Mouse (Mus musculus) lung, adult 2 months (tissue): Measurements from ENCODE around the gene Actb. TPM values are rescaled to one million over a fixed set of nuclear protein-coding genes. Genes with fewer than 3 reads are reported as not detected.
A peak's percentile ranks its signal among the peaks of the same experiment; 100 is the strongest.

Source experiments
- DNase-seq: peaks from one replicate; pipeline ENCODE4 v3.0.0; 2022
- H3K4me1 ChIP-seq: fragments of 200-500 bp; 2 replicates; pipeline ENCODE4 v1.6.1; 2011; ENCODE audit warnings: low read length; ENCODE audit not compliant: control insufficient read depth, insufficient read depth
- H3K4me3 ChIP-seq: fragments of 200-500 bp; replicated peaks from 2 replicates; pipeline ENCODE3; 2011; ENCODE audit warnings: low read depth, mild to moderate bottlenecking, control low read depth, low read length; ENCODE audit errors: extremely low read depth
- CTCF ChIP-seq: fragments of 200-500 bp; IDR thresholded peaks from 2 replicates; pipeline ENCODE4 v1.5.1; 2011; ENCODE audit warnings: mild to moderate bottlenecking, low read length, control low read depth; ENCODE audit not compliant: insufficient read depth
- POLR2A ChIP-seq: fragments of 200-500 bp; IDR thresholded peaks from 2 replicates; pipeline ENCODE4 v1.6.1; 2011; ENCODE audit warnings: low read depth, mild to moderate bottlenecking, control low read depth, low read length, borderline replicate concordance; ENCODE audit errors: extremely low read depth
- WGBS: fragments of 180-500 bp; shearing (Covaris S2); methylation state at CpG from one replicate; pipeline ENCODE4 v1.1.7; 2018; 5-methylcytosine and 5-hydroxymethylcytosine counted together
- polyA plus RNA-seq: library from polyadenylated mRNA; depleted of rRNA; stranded (reverse); fragments of >200 nt; gene quantifications from 2 replicates; pipeline ENCODE4 v1.2.3, GENCODE M21; 2012

Actb gene
- polyA plus RNA-seq, 1 experiment, result 6,451 TPM

DNA sequence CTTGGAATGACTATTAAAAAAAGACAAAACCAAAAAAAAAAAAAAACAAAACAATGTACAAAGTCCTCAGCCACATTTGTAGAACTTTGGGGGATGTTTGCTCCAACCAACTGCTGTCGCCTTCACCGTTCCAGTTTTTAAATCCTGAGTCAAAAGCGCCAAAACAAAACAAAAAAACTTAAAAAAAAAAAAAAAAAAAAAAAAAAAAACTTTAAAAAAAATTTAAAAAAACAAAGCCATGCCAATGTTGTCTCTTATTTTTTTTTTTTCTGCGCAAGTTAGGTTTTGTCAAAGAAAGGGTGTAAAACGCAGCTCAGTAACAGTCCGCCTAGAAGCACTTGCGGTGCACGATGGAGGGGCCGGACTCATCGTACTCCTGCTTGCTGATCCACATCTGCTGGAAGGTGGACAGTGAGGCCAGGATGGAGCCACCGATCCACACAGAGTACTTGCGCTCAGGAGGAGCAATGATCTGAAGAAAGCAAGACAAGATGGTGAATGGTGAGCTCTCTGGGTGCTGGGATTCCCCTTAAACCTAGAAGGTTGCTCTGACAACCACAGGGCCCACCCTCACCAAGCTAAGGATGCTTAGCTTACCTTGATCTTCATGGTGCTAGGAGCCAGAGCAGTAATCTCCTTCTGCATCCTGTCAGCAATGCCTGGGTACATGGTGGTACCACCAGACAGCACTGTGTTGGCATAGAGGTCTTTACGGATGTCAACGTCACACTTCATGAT lies 2.9 kb downstream of the Actb start:
- H3K4me3 ChIP-seq, result peak overlapping the region; percentile 30
- peaks cover 19% of the 10 kb centered on the region for H3K4me1 ChIP-seq
- DNase-seq, result peak; percentile 37
- TF ChIP-seq CTCF, result no peak
- no peak; the same call in 1 of the 2 replicates for TF ChIP-seq POLR2A
- 18% methylated on average over 14 of the region's 14 CpGs for WGBS

DNA sequence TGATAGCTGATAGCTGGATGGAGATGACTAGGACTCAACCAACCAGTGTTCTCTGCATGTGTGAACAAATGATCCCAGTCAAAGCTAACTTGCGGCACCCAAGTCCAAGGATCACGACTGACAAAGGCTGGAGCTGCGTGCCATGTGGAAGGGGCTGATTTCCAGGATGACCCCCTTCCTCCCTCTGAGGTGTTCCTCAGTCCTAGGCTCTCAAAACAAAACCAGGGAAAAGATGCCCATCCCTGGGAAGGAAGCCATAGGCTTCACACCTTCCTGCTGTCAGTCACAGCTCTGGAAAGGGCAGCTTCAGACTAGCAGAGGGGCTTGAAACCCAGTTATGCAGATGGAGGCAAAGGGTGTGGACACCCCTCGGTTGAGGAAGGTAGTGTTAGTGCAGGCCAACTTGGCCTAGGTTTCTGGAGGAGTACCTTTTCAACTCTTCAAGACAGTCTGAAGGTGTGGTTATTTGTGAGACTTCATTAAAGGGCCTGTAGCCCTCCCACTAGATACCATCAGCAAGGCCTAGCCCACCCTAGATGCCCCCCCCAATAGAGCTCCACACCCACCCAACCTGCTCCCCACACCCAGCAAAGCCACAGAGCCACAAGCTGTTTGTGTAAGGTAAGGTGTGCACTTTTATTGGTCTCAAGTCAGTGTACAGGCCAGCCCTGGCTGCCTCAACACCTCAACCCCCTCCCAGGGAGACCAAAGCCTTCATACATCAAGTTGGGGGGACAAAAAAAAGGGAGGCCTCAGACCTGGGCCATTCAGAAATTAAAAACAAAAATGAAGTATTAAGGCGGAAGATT lies 3.8 kb downstream of the Actb start:
- Histone ChIP-seq H3K4me1 (peaks cover 13% of the 10 kb centered on the region), H3K4me3 (no peak overlapping the region)
- WGBS, result 43% methylated on average over 5 of the region's 5 CpGs
- peak; percentile 24 for DNase-seq
- no peak for TF ChIP-seq CTCF
- TF ChIP-seq POLR2A, result peak; percentile 76; the same call in 1 of the 2 replicates

DNA sequence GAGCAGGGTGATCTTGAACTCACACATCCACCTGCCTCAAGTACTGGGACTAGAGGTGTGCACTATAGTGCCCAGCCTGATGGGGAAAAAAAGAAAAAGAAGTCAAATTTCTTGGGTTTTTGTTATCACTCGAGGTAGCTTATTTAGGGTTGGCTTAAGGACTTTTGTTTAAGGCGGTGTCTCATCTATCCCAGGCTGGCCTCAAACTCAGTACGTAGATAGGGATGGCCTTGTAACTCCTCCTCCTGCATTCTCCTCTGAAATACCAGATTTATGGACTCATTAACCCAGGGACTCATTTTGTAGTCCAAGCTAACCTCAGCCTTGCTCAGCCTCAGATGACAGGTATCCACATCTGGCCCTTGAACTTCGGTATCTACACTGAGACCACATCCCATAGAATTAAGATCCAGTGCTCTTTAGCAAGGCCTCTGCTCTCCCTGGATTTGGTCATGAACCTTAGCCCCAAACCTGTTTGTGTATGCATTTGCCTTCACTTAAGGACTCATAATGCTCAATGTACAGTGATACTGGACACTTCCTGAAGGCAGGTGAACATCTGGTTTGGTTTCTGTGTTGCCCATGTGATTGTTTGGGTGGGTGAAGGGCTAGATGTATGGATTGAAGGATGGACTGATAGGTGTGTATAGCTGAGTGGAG lies 4.6 kb downstream of the Actb start:
- TF ChIP-seq POLR2A (no peak), CTCF (no peak)
- no peak for DNase-seq
- Histone ChIP-seq H3K4me3 (no peak overlapping the region), H3K4me1 (peaks cover 10% of the 10 kb centered on the region)
- WGBS, result 36% methylated on average over 4 of the region's 4 CpGs

DNA sequence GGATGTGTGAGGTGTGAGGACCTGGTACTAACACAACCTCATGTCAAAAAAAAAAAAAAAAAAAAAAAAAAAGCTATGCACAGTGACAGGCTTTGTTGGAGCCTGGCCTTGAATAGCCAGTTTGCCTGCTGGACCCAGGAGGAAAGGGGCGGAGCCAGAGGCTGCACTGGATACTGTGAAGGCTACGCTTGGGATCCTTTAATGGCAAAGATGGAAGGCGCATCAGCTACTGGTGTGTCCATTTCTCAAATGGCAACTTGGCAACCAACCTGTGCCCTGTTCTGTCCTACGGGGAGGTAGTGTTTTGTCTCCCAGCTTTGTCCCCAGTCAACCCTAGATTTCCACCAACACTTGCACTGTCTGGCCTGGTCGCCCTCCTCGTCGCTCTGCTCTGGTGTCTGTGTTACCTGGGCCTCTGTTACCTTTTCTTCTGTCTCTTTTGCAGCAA lies 5.2 kb downstream of the Actb start:
- H3K4me3 ChIP-seq, result no peak overlapping the region
- H3K4me1 ChIP-seq, result peaks cover 10% of the 10 kb centered on the region
- 65% methylated on average over 7 of the region's 7 CpGs for WGBS
- peak; percentile 29 for DNase-seq
- TF ChIP-seq CTCF, result no peak
- peak; percentile 27; the same call in 1 of the 2 replicates for TF ChIP-seq POLR2A

DNA sequence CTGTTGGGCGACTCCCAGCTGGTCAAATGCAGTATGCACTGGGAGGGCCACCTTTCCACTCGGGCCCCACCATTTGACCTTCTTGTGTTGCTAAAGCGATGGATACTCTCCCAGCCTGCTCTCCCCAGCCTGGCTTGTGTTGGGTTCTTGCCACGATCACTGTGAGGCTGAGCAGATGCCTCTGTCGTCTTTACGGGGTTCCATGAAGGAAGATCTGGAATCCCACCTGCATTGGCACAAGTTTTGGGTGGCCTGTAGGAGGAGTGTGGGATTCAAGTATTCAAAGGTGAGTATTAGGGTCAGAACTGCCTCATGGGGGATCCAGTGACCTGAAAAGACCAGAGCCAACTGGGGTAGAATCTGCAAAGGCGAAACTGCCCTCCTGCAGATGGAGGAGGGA lies 5.9 kb downstream of the Actb start:
- no peak for TF ChIP-seq CTCF
- no peak for TF ChIP-seq POLR2A
- Histone ChIP-seq H3K4me3 (no peak overlapping the region), H3K4me1 (peaks cover 10% of the 10 kb centered on the region)
- 65% methylated on average over 7 of the region's 7 CpGs for WGBS
- no peak for DNase-seq

DNA sequence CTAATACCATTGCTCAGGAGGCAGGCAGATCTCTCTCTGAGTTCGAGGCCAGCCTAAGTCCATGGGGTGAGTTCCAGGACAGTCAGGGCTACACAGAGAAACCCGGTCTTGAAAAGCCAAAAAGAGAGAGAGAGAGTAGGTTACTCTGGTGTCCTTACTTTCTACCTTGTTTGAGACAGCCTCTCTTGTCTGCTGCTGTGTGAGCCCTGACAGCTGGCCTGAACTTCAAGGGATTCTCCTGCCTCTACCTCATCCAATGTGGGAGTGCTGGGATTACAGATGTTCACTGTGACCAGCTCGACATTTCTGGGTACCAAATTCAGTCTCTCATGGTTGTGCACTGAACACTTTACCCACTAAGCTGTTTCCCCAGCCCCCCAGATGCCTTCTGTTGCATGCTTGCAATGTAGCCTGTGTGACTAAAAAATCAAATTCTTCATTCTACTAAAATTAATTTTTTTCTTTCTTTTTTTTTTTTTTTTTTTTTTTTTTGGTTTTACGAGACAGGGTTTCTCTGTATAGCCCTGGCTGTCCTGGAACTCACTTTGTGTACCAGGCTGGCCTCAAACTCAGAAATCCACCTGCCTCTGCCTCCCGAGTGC lies 6.5 kb downstream of the Actb start:
- DNase-seq, result no peak
- Histone ChIP-seq H3K4me1 (peaks cover 10% of the 10 kb centered on the region), H3K4me3 (no peak overlapping the region)
- 66% methylated on average over 5 of the region's 5 CpGs for WGBS
- no peak for TF ChIP-seq POLR2A
- no peak for TF ChIP-seq CTCF

DNA sequence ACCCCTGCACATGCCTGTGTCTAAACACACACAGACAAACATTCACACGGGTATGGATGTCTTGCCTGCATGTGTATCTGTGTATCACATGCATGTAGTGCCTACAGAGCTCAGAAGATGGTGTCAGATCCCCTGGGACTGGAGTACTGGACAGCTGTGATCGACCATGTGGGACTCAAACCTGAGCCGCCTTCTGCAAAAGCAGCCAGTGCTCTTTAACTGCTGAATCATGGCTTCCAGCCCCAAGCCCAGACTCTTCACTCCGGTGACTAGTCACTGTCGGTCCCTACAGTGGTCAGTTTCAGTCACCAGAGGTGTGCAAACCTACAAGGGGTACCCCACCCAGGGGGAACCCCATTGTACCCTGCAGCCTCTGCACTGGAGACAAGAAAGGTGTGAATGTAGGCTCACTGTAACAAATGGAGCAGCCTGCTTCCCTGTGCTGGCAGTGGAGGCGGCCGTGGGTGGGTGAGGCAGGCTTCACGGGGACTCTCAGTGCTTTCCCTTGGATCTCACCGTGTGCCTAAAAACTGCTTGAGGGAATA lies 7.4 kb downstream of the Actb start:
- no peak for TF ChIP-seq CTCF
- TF ChIP-seq POLR2A, result no peak
- Histone ChIP-seq H3K4me3 (no peak overlapping the region), H3K4me1 (peaks cover 7% of the 10 kb centered on the region; the same call in 1 of the 2 replicates)
- no peak for DNase-seq
- 70% methylated on average over 9 of the region's 9 CpGs for WGBS

DNA sequence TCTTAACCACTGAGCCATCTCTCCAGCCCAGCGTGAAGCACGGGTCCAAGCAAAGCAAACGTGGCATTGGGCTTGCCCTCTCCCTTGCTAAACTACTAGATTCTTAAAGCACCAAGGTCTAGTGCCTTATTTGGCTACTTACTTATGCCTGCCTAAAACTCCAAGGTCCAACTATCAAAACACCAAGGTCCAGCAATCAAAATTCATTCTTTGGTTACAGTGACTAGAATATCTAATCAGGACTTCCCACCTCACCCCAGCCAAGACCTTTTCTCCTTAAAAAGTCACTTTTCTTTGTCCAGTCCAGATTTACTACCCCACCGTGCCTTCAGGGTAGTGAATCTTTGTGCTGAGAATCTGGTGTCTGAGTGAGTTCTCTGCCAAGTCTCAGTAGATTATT lies 8.2 kb downstream of the Actb start:
- DNase-seq, result no peak
- Histone ChIP-seq H3K4me3 (no peak overlapping the region), H3K4me1 (peaks cover 5% of the 10 kb centered on the region; the same call in 1 of the 2 replicates)
- WGBS, result 68% methylated on average over 4 of the region's 4 CpGs
- TF ChIP-seq POLR2A (no peak), CTCF (no peak)
